Mouse (Mus musculus): ENCODE data around the gene Rsf1. TPM values are rescaled to one million over a fixed set of nuclear protein-coding genes. Genes with fewer than 3 reads are reported as not detected.

Rsf1 gene
- total RNA-seq, 2 experiments from 2014 or later: 12.4 to 12.6 TPM

GRCm38 (mm10) chr7:97717326-97717725 lies 137.6 kb downstream of the Rsf1 start:
- no peak for DNase-seq
- intact Hi-C loops (cut with DNase I; ENCODE audit: low total_unique reads): no loop called here

GRCm38 (mm10) chr7:97719078-97719477 lies 139.4 kb downstream of the Rsf1 start:
- DNase-seq: no peak
- intact Hi-C loops (cut with DNase I; ENCODE audit: low total_unique reads): no loop called here

GRCm38 (mm10) chr7:97720109-97720508 lies 140.4 kb downstream of the Rsf1 start:
- DNase-seq: no peak
- intact Hi-C loops (cut with DNase I; ENCODE audit: low total_unique reads): no loop called here

GRCm38 (mm10) chr7:97722278-97722918 lies 142.7 kb downstream of the Rsf1 start:
- no peak for DNase-seq
- intact Hi-C loops (cut with DNase I; ENCODE audit: low total_unique reads): no loop called here

GRCm38 (mm10) chr7:97723646-97724538 lies 144.2 kb downstream of the Rsf1 start:
- intact Hi-C loops (cut with DNase I; ENCODE audit: low total_unique reads): no loop called here
- no peak for DNase-seq

GRCm38 (mm10) chr7:97725401-97725800 lies 145.7 kb downstream of the Rsf1 start:
- no peak for DNase-seq
- intact Hi-C loops (cut with DNase I; ENCODE audit: low total_unique reads): no loop called here

- no peak for DNase-seq
- intact Hi-C loops (cut with DNase I; ENCODE audit: low total_unique reads): no loop called here
Measured at GRCm38 (mm10) chr7:97726080-97726479, 146.4 kb downstream of the Rsf1 start.

- DNase-seq: no peak
- intact Hi-C loops (cut with DNase I; ENCODE audit: low total_unique reads): no loop called here
Measured at GRCm38 (mm10) chr7:97726778-97727177, 147.1 kb downstream of the Rsf1 start.

GRCm38 (mm10) chr7:97728666-97729614 lies 149.3 kb downstream of the Rsf1 start:
- intact Hi-C loops (cut with DNase I; ENCODE audit: low total_unique reads): no loop called here
- DNase-seq: no peak

GRCm38 (mm10) chr7:97730427-97730826 lies 150.7 kb downstream of the Rsf1 start:
- intact Hi-C loops (cut with DNase I; ENCODE audit: low total_unique reads): no loop called here
- no peak for DNase-seq

- intact Hi-C loops (cut with DNase I; ENCODE audit: low total_unique reads): no loop called here
- DNase-seq: no peak
Measured at GRCm38 (mm10) chr7:97733606-97734005, 153.9 kb downstream of the Rsf1 start.

GRCm38 (mm10) chr7:97735021-97735420 lies 155.3 kb downstream of the Rsf1 start:
- DNase-seq: no peak
- intact Hi-C loops (cut with DNase I; ENCODE audit: low total_unique reads): no loop called here

- intact Hi-C loops (cut with DNase I; ENCODE audit: low total_unique reads): no loop called here
Measured at GRCm38 (mm10) chr7:97735886-97736420, 156.3 kb downstream of the Rsf1 start.

GRCm38 (mm10) chr7:97737256-97737637 lies 157.6 kb downstream of the Rsf1 start:
- intact Hi-C loops (cut with DNase I; ENCODE audit: low total_unique reads): no loop called here
- no peak for DNase-seq

More at GRCm38 (mm10) chr7:97735886-97736420, 156.3 kb downstream of the Rsf1 start:
- DNase-seq: no peak

- intact Hi-C loops (cut with DNase I; ENCODE audit: low total_unique reads): no loop called here
- peak; percentile 87 for DNase-seq
Measured at GRCm38 (mm10) chr7:97737638-97738456, 158.2 kb downstream of the Rsf1 start, which contains the start of gene Aqp11. Gene Aqp11, minus strand, starts transcription at chr7:97738289.

- intact Hi-C loops (cut with DNase I; ENCODE audit: low total_unique reads): no loop called here
- DNase-seq: no peak
Measured at GRCm38 (mm10) chr7:97740948-97741347, 161.3 kb downstream of the Rsf1 start.

- DNase-seq: no peak
- intact Hi-C loops (cut with DNase I; ENCODE audit: low total_unique reads): no loop called here
Measured at GRCm38 (mm10) chr7:97741756-97742291, 162.1 kb downstream of the Rsf1 start.
